Mouse (Mus musculus) G1E (cell line): Measurements from ENCODE around the gene Tnfrsf12a.

Experiments used
- CTCF ChIP-seq: IDR thresholded peaks from 2 replicates; pipeline ENCODE4 v1.5.1; 2012; ENCODE audit warnings: low read depth, low read length, inconsistent platforms, mixed read lengths
- GATA1 ChIP-seq: IDR thresholded peaks from 2 replicates; pipeline ENCODE4 v1.6.1; 2012; ENCODE audit warnings: borderline replicate concordance, low read length, inconsistent platforms, mixed read lengths
- GATA2 ChIP-seq: IDR thresholded peaks from 2 replicates; pipeline ENCODE4 v1.6.1; 2012; ENCODE audit warnings: low read depth, low read length, inconsistent platforms, borderline replicate concordance
- POLR2AphosphoS5 ChIP-seq: IDR thresholded peaks from 2 replicates; pipeline ENCODE4 v1.6.1; 2012; ENCODE audit warnings: low read depth, low read length, inconsistent platforms; ENCODE audit not compliant: insufficient replicate concordance
- TAL1 ChIP-seq: conservative IDR thresholded peaks from 2 replicates; pipeline ENCODE4 v1.6.1; 2012; ENCODE audit warnings: low read depth, low read length, inconsistent platforms, mixed read lengths

- TF ChIP-seq GATA1 = no peak
- no peak for TF ChIP-seq CTCF
- no peak for TF ChIP-seq GATA2
- TF ChIP-seq TAL1 = no peak
- TF ChIP-seq POLR2AphosphoS5 = no peak
These were observed 39.7 kb upstream of the Tnfrsf12a start for GRCm38 (mm10) chr17:23717003-23717402.
